Mouse (Mus musculus): ENCODE results near the gene Gpn3. TPM values are rescaled to one million over a fixed set of nuclear protein-coding genes. Genes with fewer than 3 reads are reported as not detected.

Gene Gpn3
- total and polyA plus RNA-seq, 3 experiments = 61.4 to 96.1 (median 74.6) TPM

- Histone ChIP-seq H3K4me3 (replicated peaks in 1 of 3; ENCODE audit: low read depth in 2 of 3, low read length in 2 of 3, poor library complexity in 1 of 3) (peak within 1 kb of the TSS; percentile 75 to 91 (median 91)), H3K79me2 (replicated peaks; ENCODE audit: control insufficient read depth, extremely low read depth, insufficient read depth, poor library complexity, severe bottlenecking) (peaks cover 33% of the 10 kb centered on the region), H3K4me2 (ENCODE audit: insufficient read depth, low read depth, poor library complexity, severe bottlenecking) (peak within 1 kb of the TSS; percentile 88), H3K36me3 (replicated peaks in 1 of 2; ENCODE audit: control insufficient read depth in 1 of 2, insufficient read depth in 1 of 2, low read length in 1 of 2) (peaks cover 12 to 19% of the 10 kb centered on the region in 2 experiments), H3K4me1 (ENCODE audit: control insufficient read depth in 1 of 2, insufficient read depth in 2 of 2) (peaks cover 2 to 24% of the 10 kb centered on the region in 2 experiments; a peak in 3 of 4 replicates), H3K27ac (ENCODE audit: insufficient read depth, low read depth) (peak within 1 kb of the TSS; percentile 2; the same call in 1 of the 2 replicates), H3K9ac (ENCODE audit: insufficient read depth, low read depth) (peak within 1 kb of the TSS; percentile 87), H3K9me3 (replicated peaks; ENCODE audit: low read length) (no peaks in the 10 kb centered on the region), H3K27me3 (replicated peaks) (no peaks in the 10 kb centered on the region)
- dilution Hi-C loops (cut with MboI; ENCODE audit: extremely low pct_ligation_motif_present, extremely low pct_unique_long_range_greater_than_20kb, low sequenced_read_pairs) = no loop called here
- peak; percentile 96 for TF ChIP-seq BHLHE40 (IDR thresholded peaks at IDR 0.05; ENCODE audit: low read depth, low read length)
- TF ChIP-seq MAX (IDR thresholded peaks at IDR 0.05; ENCODE audit: low read length) = peak; percentile 98
- TF ChIP-seq SMC3 (IDR thresholded peaks at IDR 0.05; ENCODE audit: low read depth, low read length) = peak; percentile 64
- no peak for TF ChIP-seq E2F4 (IDR thresholded peaks at IDR 0.05; ENCODE audit: insufficient replicate concordance, low read depth, low read length)
- peak; percentile 21; the same call in 1 of the 2 replicates for TF ChIP-seq GABPA (IDR thresholded peaks at IDR 0.05; ENCODE audit: insufficient replicate concordance, low read depth, low read length)
- no peak for TF ChIP-seq PAX5 (IDR thresholded peaks at IDR 0.05; ENCODE audit: low read length)
- TF ChIP-seq MYC (IDR thresholded peaks at IDR 0.05; ENCODE audit: low read depth, low read length) = peak; percentile 88
- TF ChIP-seq NELFE (IDR thresholded peaks at IDR 0.05; ENCODE audit: low read depth, low read length) = peak; percentile 79
- no peak for TF ChIP-seq ZC3H11A (IDR thresholded peaks at IDR 0.05; ENCODE audit: low read depth, low read length)
- peak; percentile 74; the same call in 1 of the 2 replicates for TF ChIP-seq TBP (conservative IDR thresholded peaks at IDR 0.05; ENCODE audit: low read depth, low read length)
- TF ChIP-seq MEF2A (IDR thresholded peaks at IDR 0.05; ENCODE audit: borderline replicate concordance, low read depth, low read length) = peak; percentile 65; the same call in 1 of the 2 replicates
- peak; percentile 76 for TF ChIP-seq IRF4 (IDR thresholded peaks at IDR 0.05; ENCODE audit: low read depth, low read length)
- peak; percentile 97 for TF ChIP-seq ELF1 (IDR thresholded peaks at IDR 0.05; ENCODE audit: low read depth, low read length)
- no peak for TF ChIP-seq CHD1 (IDR thresholded peaks at IDR 0.05; ENCODE audit: low read depth, low read length)
- TF ChIP-seq CHD2 (IDR thresholded peaks at IDR 0.05; ENCODE audit: low read length) = no peak
- peak; percentile 48; the same call in 1 of the 2 replicates for TF ChIP-seq NRF1 (IDR thresholded peaks at IDR 0.05; ENCODE audit: low read depth, low read length)
- TF ChIP-seq JUN (IDR thresholded peaks at IDR 0.05; ENCODE audit: insufficient read depth, low read depth, low read length) = 0 out of 2 replicates have a peak, but pooled peaks have one; percentile 14
- TF ChIP-seq RAD21 (IDR thresholded peaks at IDR 0.05; ENCODE audit: low read depth, low read length) = peak; percentile 34
- TF ChIP-seq ZMIZ1 (IDR thresholded peaks at IDR 0.05; ENCODE audit: low read depth, low read length) = 0 out of 2 replicates have a peak, but pooled peaks have one; percentile 52
- TF ChIP-seq ZNF384 (IDR thresholded peaks at IDR 0.05; ENCODE audit: low read depth, low read length) = no peak
- 0 out of 2 replicates have a peak, but pooled peaks have one; percentile 35 for TF ChIP-seq RCOR1 (conservative IDR thresholded peaks at IDR 0.05; ENCODE audit: low read depth, low read length)
- TF ChIP-seq POLR2AphosphoS2 (IDR thresholded peaks at IDR 0.05; ENCODE audit: low read depth, low read length) = no peak
- peak; percentile 53 to 91 for TF ChIP-seq CTCF (conservative IDR thresholded peaks at IDR 0.05 in 1 of 2, IDR thresholded peaks at IDR 0.05 in 1 of 2; ENCODE audit: low read depth in 2 of 2, low read length in 2 of 2)
- TF ChIP-seq POLR2A (IDR thresholded peaks at IDR 0.05; ENCODE audit: low read depth, low read length) = peak; percentile 83
- TF ChIP-seq UBTF (IDR thresholded peaks at IDR 0.05; ENCODE audit: low read depth, low read length) = no peak
- TF ChIP-seq MXI1 (IDR thresholded peaks at IDR 0.05; ENCODE audit: low read depth, low read length) = no peak; the same call in none of the 2 replicates
- TF ChIP-seq USF1 (IDR thresholded peaks at IDR 0.05; ENCODE audit: low read depth, low read length) = no peak
- TF ChIP-seq ETS1 (conservative IDR thresholded peaks at IDR 0.05; ENCODE audit: low read depth, low read length) = peak; percentile 60; the same call in 1 of the 2 replicates
- TF ChIP-seq ZKSCAN1 (IDR thresholded peaks at IDR 0.05; ENCODE audit: borderline replicate concordance, low read depth, low read length) = no peak
- TF ChIP-seq HCFC1 (IDR thresholded peaks at IDR 0.05; ENCODE audit: low read depth, low read length) = peak; percentile 84
- TF ChIP-seq TCF12 (IDR thresholded peaks at IDR 0.05; ENCODE audit: low read depth, low read length) = peak; percentile 75
- TF ChIP-seq JUND (conservative IDR thresholded peaks at IDR 0.05; ENCODE audit: low read depth, low read length) = no peak
- peak; percentile 73; the same call in 1 of the 2 replicates for TF ChIP-seq KAT2A (IDR thresholded peaks at IDR 0.05; ENCODE audit: insufficient replicate concordance, low read length)
- peak; percentile 80 for TF ChIP-seq SIN3A (IDR thresholded peaks at IDR 0.05; ENCODE audit: low read length)
- peak; percentile 88 for DNase-seq (ENCODE audit: extremely low read depth)
- in situ Hi-C loops (cut with MboI; ENCODE audit: low pct_ligation_motif_present, low pct_unique_long_range_greater_than_20kb, low sequenced_read_pairs) = no loop called here
These were observed 20.1 kb downstream of the Gpn3 start, which contains the start of gene Arpc3 for GRCm38 (mm10) chr5:122391786-122392180. Arpc3 (plus strand) TSS chr5:122391878.
